Mouse (Mus musculus): ENCODE measurements around the gene Cap1.

DNA sequence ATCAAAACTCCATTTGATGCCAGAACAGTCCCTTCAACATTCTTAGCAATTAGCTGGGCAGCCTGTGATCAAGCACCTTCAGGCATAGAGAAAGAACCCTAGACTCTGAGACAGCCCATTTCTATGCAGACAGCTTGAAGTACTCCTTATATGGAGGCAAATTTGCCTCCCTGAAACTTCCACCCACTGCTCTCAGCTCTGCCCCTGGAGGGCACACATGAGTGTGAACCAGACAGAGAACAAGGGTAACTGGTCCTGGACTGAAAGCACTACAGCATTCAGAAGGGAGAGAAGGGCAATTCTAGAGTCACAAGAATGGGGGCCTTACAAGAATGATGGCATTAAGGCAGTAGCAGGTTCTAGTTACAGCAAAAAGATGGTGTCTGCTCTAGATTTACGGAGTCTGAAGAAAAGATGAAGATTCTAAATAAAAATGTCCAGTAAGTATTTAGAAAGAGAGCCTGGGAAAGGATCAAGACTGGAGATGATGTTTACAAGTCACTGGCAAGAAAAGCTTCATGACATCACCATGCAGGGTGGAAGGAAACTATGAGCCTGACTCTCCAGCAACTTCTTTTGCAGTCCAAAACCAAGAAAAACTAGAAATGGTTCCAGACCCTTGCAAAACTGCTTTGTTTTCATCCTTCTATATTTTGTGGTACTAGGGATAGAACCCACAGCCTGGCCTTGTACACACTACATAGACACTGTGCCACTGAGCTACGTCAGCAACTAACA lies 7.4 kb downstream of the Cap1 start:
- TF ChIP-seq ZC3H11A (IDR thresholded peaks at IDR 0.05; ENCODE audit: borderline replicate concordance, low read depth, low read length) (no peak), MAFK (IDR thresholded peaks at IDR 0.05; ENCODE audit: insufficient read depth, low read depth, low read length) (no peak), CHD2 (IDR thresholded peaks at IDR 0.05; ENCODE audit: low read depth, low read length) (no peak)
